Mouse (Mus musculus) thymus, postnatal 10 days (tissue): ENCODE measurements around the gene Nxf1.
"Not testable (repeated sequence)": the region's sequence is repeated elsewhere in the genome, so short reads cannot be mapped to it uniquely, and the experiment has no call there.

Experiments used
- DNase-seq, 2 experiments: peaks; one replicate each; pipeline ENCODE4 v3.0.0; 2021; ENCODE audit warnings: low spot score in 2 of 2

Nxf1 gene

GRCm38 (mm10) chr19:8756635-8757387 is at the start of gene Nxf1:
TSS of gene Nxf1 (plus strand) at chr19:8757073.
- DNase-seq: peak; percentile 86 to 93

GRCm38 (mm10) chr19:8708954-8709353 is 47.9 kb upstream of the Nxf1 start:
- DNase-seq: no peak

DNA sequence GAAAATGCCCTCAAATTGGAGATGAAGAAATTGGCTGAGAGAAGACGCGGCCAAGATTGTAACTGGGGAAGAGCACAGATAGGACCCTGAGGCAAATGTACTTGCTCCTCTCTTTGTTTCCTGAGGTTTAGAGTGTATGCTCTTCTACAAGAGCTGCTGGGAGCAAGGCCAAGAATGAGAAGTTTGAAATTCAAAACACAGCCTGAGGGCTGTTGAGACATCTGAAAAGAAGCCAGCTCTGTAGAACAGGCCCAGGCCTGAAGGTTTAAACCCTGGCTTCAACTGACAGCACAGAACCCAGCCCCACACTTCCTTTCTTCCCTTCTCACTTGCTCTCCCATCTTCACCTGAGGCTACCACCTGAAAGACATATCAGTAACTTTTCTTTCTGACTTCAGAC is 46.8 kb upstream of the Nxf1 start:
- DNase-seq: no peak

DNA sequence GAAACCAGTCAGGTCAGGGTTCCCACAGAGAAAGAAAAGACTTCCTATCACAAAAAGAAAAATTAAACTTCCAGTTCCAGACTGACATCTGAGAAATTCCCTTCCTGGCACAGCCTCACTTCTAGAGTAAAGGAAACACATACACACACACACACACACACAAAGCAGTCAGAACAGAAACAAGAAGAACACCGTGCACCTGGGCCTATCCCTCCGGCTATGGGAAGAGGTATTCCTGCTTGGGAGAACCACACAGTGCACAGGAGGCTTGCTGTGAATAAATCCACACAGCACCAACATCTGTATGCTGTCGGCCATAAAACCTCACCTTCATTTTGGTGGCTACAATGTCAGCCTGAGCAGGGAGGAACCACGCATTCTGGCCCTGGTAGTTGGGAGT is 45.4 kb upstream of the Nxf1 start:
- DNase-seq: no peak

DNA sequence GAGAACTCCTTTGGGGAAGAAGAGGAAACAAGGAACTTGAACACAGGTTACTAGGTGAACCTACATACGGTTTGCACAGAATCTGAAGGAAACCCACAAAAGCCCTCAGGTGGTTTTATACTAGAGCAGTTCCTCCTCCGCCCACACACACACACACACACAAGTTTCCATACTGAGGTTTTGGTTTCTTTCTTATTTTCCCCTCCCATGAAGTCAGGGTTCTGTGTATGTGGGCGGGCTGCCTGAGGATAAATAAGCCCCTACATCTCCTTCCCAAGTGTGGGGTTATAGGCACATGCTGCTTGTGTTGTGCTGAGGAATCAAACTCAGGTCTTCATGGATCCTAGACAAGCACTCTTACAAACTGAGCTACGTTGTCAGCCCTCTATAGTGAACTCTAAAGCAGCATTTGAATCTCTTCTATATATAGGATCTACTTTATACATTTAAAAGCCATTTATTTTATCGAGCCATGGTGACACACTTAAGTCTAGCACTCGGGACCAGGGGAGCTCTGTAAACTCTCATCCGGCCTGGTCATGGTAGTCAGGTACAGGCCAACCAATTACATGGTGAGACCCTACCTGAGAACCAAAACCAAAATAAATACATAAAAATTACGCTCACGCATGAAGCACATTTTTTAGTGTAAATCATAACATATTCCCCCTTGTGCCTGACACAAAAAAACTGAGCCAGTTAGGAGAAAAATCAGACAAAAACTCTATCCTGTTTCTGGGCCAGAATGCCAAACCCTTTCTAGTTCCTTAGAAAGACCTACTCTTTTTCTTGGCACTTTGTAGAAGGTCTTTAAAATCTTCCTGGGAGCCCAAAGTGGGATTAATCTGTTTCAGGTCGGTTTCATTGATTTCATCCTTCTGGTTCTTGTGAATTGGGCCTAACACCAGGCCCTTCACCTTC is 44.7 kb upstream of the Nxf1 start:
- DNase-seq: peak; percentile 27 to 48

DNA sequence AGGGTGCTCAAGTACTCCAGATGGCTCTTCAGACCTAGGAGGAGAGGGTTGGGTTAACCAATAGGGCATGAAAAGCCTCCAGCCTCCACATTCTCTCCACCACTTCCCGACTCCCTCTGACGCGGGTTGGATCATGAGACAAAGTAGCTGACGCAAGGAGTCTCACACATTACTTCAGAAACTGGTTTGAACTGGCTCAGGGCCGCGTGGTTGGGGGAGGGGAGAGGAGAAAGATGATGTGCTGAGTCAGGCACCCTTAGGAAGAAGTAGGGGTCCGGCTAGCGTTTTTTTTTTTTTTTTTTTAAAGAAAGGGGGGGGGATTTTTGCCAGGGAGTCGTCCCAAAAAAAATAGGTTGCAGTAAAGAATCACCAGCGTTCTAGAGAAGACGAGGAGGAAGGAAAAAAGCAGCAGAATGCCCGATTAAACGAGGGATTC is 44.0 kb upstream of the Nxf1 start:
- peak; percentile 66 to 75 for DNase-seq

DNA sequence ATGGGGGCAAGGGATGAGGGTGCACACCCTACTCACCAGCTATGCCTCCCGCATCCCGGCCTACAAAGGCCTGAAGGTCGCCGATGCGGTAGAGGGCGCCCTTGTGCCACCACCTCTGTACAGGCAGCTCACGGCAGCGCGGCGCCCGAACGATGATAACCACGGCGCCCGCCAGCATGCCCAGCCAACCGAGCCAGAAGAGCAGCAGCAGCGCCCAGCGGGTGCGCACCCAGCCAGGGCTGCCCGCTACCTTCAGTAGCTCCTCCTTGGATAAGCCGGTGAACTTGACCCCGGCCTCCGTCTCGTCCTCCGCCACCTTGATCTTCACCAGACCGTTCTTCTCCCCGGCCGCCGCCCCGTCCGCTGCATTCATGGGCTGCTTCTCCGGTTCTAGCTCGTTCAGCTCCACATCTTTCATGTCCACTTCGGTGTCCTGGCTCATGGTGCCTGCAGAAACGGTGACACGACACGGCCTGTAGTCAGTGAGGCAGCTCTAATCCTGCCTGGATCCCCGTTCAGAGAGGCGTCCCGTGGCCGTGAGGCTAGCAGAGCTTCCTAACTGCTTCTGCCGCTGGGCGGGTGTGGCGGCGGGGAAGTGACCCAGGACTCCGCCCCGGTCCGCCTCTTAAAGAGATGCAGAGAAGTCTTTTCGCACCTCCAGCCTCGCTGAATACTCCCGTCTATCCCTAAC is 43.4 kb upstream of the Nxf1 start:
- DNase-seq: peak; percentile 93 to 98

- no peak for DNase-seq
Observed at GRCm38 (mm10) chr19:8713997-8714652, 42.7 kb upstream of the Nxf1 start.

DNA sequence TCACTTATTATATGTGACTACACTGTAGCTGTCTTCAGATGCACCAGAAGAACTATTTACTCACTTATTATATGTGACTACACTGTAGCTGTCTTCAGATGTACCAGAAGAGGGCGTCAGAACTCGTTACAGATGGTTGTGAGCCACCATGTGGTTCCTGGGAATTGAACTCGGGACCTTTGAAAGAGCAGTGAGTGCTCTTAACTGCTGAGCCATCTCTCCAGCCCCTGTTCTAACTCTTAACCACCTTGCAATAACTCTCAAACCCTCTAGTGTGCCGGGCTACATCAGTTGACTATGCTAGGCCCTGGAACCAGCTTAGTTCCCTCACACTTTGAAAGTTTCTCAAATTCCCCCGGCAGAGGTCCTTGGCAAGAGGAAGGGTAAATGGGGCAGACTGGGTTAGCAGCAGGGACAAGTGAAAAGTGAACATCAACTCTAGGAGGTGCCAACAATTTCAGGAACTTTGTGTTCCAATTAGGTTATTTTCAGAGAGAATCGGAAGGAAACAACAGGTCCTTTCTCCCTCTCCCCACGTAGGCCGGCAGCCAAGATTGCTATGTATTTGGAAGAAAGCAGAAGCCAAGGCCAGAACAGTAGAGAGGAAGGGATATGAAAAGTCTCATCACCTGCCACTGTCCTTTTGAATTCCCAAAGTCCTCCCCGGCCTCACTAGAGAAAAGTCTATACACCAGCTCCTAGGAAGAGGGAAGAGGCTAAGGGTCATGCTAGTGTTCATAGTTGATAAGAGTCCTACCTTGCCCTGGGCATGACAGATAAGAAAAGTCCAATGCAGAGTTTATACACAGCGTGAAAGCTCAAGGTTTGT is 42.0 kb upstream of the Nxf1 start:
- no peak for DNase-seq

- no peak for DNase-seq
Observed at GRCm38 (mm10) chr19:8715868-8716766, 40.8 kb upstream of the Nxf1 start.

- no peak for DNase-seq
Observed at GRCm38 (mm10) chr19:8716767-8717475, 40.0 kb upstream of the Nxf1 start.

GRCm38 (mm10) chr19:8718357-8718756 is 38.5 kb upstream of the Nxf1 start:
- DNase-seq: peak; percentile 35 to 74

DNA sequence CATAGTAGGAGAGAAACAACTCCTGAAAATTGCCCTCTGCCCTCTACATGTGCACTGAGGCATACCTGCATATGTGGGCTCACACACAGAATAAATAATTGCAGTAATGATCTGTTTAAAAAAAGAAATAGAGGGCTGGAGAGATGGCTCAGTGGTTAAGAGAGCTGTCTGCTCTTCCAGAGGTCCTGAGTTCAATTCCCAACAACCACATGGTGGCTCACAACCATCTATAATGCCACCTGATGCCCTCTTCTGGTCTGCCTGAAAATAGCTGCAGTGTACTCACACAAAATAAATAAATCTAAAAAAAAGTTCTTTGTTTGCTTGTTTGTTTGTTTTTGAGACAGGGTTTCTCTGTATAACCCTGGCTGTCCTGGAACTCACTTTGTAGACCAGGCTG is 37.8 kb upstream of the Nxf1 start:
- DNase-seq: not testable (repeated sequence)

DNA sequence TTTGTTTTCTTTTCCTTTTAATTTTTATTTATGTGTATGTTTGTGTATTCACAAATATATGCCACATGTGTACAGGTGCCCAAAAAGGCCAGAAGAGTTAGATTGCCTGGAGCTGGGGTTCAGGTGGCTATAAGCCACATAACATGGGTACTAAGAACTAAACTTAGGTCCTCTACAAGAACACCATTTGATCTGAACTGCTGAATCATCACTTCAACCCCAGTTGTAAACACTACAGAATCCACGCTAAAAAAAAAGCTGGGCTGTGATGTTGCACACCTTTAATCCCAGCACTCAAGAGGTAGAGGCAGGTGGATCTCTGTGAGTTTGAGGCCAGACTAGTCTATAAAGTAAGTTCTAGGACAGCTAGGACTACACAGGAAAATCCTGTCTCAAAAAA is 35.5 kb upstream of the Nxf1 start:
- no peak for DNase-seq

GRCm38 (mm10) chr19:8722021-8722420 is 34.9 kb upstream of the Nxf1 start:
- no peak for DNase-seq

GRCm38 (mm10) chr19:8722559-8722906 is 34.3 kb upstream of the Nxf1 start:
- DNase-seq: no peak

DNA sequence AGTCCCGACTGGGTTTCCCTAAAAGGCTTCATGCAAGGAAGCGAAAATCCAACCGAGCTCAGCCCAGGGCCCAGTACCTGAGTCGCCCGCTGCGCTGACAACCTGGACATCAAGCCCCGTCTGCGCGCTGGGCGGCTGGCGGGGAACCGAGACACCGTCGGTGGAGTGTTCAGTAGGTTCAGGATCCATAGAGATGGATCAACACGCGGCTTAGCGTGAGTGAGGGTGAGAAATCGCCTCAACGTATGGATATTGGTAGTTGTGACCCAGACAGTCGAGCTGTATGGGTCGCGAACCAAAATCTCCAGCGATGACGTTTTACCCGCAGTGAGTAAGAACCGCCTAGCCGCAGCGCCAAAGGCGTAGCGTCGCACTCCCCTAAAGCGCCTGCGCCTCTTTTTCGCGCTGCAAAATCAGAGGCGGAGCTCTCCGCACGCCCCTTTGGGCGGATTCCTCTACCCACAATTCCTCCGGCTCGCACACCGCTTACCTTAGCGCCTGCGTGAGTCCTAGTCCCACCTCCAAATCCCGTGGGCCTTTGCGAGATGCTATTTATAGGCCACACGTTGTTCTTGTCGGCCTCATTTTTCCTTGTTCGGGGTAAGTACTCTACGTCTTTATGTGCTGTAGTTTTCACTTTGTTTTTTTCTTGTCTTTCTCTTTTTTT is 33.8 kb upstream of the Nxf1 start, which contains the start of gene Slc3a2:
TSS of gene Slc3a2 (minus strand) at position 463 of the 667 bp plus-strand sequence.
- peak; percentile 91 to 95 for DNase-seq

GRCm38 (mm10) chr19:8723574-8724346 is 33.1 kb upstream of the Nxf1 start:
- DNase-seq: no peak
